Mouse (Mus musculus) kidney, adult 2 months (tissue): ENCODE measurements around the gene Gltp.

Experiments used
- CTCF ChIP-seq: fragments of 200-500 bp; conservative IDR thresholded peaks from 2 replicates; pipeline ENCODE4 v1.5.1; 2011; ENCODE audit warnings: low read depth, mild to moderate bottlenecking, control low read depth, low read length, moderate library complexity, mixed read lengths; ENCODE audit not compliant: insufficient read depth, insufficient read length
- POLR2A ChIP-seq: fragments of 200-500 bp; IDR thresholded peaks from one replicate; pipeline ENCODE4 v1.6.1; 2011; ENCODE audit warnings: low read depth, low read length, control low read depth

DNA sequence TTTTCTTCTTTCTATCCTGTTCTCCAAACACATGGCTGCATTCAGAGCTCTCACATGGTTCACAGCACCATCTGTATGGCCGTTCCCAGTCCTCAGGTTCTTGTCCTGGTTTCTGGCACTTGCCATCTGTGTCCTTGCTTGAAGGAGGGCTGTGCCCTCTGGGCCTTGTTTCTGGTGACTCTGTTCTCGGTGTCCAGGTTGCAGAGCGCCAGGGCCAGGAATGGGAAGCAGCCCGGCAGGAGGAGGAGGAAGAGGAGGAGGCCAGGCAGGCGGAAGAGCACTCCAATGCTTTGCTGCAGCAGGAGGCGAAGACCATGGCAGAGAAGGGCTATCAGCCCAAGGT, 29.1 kb upstream of the Gltp start:
- TF ChIP-seq POLR2A (no peak), CTCF (no peak)
